Mouse (Mus musculus) left cerebral cortex, adult 11 months (tissue): ENCODE results near the gene Otud7b.

Experiments used
- DNase-seq: peaks from one replicate; pipeline ENCODE4 v3.0.0; 2022; ENCODE audit warnings: low spot score

The Otud7b gene

DNA sequence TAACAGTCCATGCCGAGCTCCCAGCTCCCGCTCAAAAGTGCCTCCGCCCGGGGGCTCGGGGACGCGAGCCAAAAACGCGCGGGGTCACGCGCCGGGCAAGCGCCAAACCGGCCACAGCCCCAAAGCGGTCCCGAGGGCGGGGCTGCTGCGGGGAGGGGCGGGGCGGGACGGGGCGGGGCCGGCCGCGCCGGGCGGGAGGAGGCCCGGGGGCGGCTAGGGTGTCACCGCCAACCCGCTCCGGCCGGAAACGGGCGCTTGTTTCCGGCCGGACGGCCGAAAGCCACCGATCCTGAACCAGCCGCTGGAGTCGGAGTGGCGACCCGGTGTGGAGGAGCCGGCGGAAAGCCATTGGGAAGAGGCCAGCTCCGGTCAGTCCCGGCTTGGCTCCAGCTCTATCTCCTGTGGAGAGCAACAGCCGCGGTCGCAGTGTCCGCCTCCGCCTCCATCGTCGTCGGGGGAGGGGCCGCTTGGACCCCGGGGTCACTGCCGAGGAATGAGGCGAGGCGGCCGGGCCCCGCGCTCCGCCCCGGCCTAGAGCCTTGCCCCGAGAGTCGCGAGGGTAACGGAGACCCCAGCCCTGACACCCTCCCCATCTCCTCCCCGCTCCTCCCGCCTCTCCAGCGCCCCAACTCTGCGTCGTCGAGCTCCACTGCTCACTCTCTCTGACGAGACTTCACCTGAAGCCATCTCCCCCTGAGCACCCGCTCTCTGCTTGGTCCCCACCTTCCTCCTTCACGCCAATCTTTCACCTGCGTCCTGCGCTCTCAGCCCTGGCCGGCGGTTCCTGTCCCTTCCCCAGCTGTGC, at the start of gene Otud7b:
Gene Otud7b, plus strand, starts transcription at position 267 of the 805 bp plus-strand sequence.
- DNase-seq: peak; percentile 59

- DNase-seq: no peak
These were observed 49.0 kb upstream of the Otud7b start for GRCm38 (mm10) chr3:96055294-96055693.

DNA sequence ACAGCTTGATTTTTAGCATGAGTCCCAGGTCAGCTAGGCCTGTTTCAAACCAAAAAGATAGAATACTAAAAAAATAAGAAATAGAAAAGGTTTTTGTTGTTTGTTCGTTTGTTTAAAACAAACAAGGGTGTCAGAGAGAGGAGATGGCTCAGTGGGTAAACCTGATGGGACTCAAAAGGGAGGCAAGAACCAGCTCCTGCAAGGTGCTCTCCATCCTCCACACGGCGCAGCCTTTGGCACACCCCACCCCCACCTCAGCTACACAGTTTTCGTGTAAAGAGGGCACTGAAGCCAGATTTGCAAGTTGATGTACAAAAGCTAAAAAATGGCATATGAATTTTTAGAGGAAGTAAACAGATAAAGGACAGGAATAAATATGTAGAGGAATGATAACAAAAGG, 48.3 kb upstream of the Otud7b start:
- DNase-seq: no peak

GRCm38 (mm10) chr3:96057747-96058204, 46.6 kb upstream of the Otud7b start:
- peak; percentile 69 for DNase-seq

DNA sequence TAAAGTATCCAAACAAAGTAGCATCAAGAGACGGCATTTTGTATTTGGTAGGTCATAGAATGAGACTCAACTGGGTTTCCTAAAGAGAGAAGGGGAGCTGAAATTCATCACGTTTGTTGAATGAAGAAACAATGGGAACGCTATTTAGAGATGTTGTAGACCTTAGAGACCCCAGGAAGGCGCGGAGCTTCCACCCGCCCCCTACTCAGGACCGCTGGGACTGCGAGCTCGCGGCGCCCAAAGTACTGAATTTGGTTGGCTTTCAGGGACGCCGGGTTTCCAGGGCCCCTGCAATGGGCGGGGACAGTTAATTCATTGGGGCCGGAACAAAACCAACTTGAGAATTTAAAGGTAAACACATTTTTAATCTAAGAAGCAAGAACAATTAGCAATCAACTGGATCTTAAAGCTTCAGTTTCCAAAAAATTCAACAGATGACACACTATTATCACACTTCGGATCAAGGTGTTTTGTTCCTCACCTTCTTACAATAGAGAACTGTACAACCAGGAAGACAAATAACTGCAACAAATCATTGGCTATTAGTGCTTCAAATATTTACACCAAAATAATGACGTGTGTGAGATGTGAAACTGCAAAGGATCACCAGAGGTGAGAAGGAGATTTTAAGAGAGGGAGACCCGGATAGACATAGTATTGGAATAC, 46.0 kb upstream of the Otud7b start, which contains the start of gene Vps45:
Gene Vps45, minus strand, starts transcription at position 236 of the 666 bp plus-strand sequence.
- DNase-seq: peak; percentile 43

- DNase-seq: no peak
These were observed 44.2 kb upstream of the Otud7b start for GRCm38 (mm10) chr3:96060146-96060545.

DNA sequence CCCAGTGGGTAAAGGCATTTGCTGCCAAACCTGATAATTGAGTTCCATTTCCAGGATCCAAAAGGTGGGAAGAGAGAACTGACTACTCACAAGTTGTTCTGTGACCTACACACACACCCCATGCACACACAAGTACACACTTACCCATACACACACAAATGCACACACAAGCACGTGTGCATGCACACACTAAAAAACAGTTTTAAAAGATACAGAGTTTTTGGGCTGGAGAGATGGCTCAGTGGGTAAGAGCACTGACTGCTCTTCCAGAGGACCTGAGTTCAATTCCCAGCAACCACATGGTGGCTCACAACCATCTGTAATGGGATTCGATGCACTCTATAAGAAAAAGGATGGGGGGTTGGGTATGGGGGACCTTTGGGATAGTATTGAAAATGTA, 41.0 kb upstream of the Otud7b start:
- no peak for DNase-seq

- no peak for DNase-seq
These were observed 40.1 kb upstream of the Otud7b start for GRCm38 (mm10) chr3:96064217-96064616.

- DNase-seq: no peak
These were observed 39.2 kb upstream of the Otud7b start for GRCm38 (mm10) chr3:96065147-96065546.

- DNase-seq: peak; percentile 86
These were observed 38.5 kb upstream of the Otud7b start for GRCm38 (mm10) chr3:96065754-96066375.

DNA sequence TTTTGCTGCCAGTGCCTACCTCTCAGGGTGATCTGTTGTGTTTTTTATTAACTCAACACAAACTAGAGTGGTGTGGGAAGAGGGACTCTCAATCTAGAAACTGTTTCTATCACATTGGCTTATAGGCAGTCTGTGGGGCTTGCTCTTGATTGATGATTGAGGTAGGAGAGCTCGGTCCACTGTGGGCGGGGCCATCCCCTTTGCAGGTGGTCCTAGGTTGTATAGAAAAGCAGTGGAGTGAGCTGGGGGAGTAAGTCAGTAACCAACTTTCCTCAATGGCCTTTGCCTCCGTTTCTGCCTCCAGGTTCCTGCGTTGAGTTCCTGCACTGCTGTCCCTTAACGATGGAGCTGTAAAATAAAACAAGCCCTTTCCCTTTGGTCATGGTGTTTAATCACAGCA, 37.6 kb upstream of the Otud7b start:
- no peak for DNase-seq

DNA sequence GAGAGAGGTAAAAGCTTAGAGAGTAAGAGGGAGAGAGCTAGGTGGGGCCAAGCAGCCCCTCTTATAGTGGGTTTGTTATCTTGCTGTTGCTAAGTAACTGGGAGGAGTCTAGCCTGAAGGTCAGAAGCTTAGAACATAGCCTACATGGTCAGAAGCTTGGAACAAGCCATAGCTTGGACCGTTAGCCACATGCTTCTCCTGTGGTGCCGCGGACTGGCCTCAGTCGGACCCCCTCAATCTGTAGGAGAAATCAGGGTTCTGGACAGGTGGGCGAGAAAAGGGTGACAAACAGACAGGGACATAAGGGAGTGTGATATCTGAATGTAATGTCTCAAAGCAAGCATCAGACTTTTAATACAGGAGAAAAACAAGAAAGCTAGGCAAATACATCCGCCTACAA, 35.3 kb upstream of the Otud7b start:
- DNase-seq: no peak

- DNase-seq: no peak
These were observed 34.8 kb upstream of the Otud7b start for GRCm38 (mm10) chr3:96069542-96069941.

- DNase-seq: no peak
These were observed 34.1 kb upstream of the Otud7b start for GRCm38 (mm10) chr3:96070241-96070640.

- DNase-seq: no peak
These were observed 31.3 kb upstream of the Otud7b start for GRCm38 (mm10) chr3:96072921-96073486.

GRCm38 (mm10) chr3:96078066-96078465, 26.3 kb upstream of the Otud7b start:
- DNase-seq: no peak

DNA sequence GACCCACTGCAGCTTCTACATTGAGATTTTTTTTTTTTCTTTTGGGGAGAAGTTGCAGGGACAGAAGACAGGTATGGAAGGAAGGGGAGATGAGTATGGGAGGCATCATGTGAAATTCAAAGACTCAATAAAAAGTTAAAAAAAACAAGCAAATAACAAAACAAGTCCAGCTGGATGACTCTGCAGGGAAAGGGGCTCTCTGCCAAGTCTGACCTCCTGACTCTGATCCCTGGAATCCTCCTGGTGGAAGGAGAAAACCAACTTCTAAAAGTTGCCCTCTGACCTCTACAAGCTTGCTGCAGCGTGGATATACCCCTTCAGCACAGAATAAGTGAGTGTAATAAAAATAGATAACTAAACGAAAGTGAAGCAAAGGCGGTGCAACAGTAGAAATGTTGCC, 25.6 kb upstream of the Otud7b start:
- DNase-seq: no peak

DNA sequence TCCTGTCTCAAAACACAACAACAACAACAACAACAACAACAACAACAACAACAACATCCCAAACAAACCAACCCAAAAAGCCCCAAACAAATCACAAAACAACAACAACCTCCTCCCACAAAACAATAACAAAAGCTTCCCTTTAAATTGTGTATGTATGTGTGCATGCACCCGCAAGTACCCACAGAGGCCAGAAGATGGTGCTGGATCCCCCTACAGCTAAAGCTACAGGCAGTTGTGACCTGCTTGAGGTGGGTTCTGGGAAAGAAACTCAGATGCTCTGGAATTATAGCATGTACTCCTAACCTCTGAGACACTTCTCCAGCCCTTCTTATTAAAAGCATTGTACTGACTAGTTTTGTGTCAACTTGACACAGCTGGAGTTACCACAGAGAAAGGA, 23.3 kb upstream of the Otud7b start:
- no peak for DNase-seq

DNA sequence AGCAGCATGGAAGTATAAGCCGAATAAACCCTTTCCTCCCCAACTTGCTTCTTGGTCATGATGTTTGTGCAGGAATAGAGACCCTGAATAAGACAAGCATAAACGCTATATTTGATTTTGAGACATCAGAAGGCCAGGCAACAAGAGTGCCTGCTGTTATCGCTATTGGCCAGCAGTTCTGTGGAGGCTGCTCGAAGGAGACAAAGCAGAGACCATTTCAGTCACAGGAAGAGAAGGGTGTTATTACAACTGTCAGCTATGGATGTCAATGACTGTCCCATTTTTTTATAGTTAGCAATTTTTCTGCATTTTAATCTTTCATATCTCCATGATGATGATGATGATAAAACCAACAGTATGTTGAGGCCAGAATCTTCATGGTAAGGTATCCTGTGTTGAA, 22.7 kb upstream of the Otud7b start:
- DNase-seq: no peak

DNA sequence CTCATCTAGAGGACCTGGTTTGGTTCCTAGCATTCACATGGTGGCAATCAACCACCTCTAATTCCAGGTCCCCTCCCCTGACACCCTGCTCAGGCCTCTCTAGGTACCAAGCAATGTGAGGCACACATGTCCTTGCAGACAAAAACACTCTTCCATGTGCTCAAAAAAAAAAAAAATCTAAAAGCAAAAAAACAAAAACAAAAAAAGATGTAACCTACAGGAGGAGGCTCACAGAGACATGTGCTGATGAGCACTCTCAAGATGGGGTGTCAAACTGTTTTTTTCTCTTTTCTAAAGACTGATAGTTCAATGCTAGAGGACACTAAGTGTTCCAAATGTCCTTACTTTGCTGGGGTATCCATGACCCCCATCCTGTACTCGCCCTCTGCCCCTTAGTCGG, 22.2 kb upstream of the Otud7b start:
- no peak for DNase-seq

- no peak for DNase-seq
These were observed 21.4 kb upstream of the Otud7b start for GRCm38 (mm10) chr3:96082714-96083508.
